Mouse (Mus musculus) lung, adult 2 months (tissue): ENCODE results near the gene Trim24.

Source experiments
- CTCF ChIP-seq: fragments of 200-500 bp; IDR thresholded peaks from 2 replicates; pipeline ENCODE4 v1.5.1; 2011; ENCODE audit warnings: mild to moderate bottlenecking, low read length, control low read depth; ENCODE audit not compliant: insufficient read depth
- POLR2A ChIP-seq: fragments of 200-500 bp; IDR thresholded peaks from 2 replicates; pipeline ENCODE4 v1.6.1; 2011; ENCODE audit warnings: low read depth, mild to moderate bottlenecking, control low read depth, low read length, borderline replicate concordance; ENCODE audit errors: extremely low read depth

- TF ChIP-seq POLR2A (no peak), CTCF (no peak)
These were observed 12.5 kb upstream of the Trim24 start for GRCm38 (mm10) chr6:37858126-37858525.
